27 mouse cellular contexts compared by ENCODE assay signal in the genomic region with DNA sequence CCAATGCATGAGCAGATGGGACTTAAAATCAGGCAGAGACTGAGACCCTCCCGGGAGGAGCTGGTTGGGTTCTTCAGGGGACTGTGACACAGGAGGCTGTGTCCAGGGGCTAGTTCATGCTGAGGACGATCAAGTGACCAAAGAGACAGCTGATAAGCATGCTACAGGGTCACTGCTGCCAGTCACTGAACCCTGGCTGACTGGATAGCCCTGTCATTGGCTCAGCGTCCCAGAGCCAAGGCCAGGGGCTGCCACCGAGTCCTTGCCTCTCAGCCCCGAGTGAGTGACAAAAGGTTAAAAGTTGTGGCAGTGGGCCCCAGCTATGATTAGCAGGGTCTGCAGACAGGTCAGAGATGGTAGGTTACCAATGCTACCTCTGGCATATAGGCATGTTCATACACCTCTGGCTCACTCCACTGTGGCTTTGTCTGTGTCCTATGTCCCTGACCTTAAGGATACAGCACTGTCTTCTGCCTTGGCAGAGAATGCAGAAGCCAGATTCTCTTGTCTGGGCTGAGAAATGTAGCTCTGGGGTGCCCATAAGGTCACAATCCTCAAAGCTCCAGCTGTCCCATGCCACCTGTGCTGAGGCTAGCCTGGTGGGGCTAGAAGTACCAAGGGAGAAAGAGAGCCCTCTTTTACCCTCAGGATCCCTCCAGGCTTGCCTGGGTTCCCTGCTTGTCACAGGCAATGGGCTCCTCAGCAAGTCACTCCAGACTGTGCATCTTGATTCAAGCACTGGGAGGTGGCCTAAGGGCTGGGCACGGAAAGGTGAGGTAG. TPM values are rescaled to one million over a fixed set of nuclear protein-coding genes. Genes with fewer than 3 reads are reported as not detected.
DNase-seq lines count a peak whose midpoint lies in the region; TF ChIP-seq lines count a peak whose summit lies in the region.
"Had no signal": no experiment of that assay in that cellular context is flagged by ENCODE, and none has a peak within 500 bp of the region (broad histone marks: within the 10 kb centered on the region; RNA-seq: fewer than 3 reads in every experiment).

No protein-coding gene starts in this region.

- no peak overlapping the region for H3ac ChIP-seq in myocyte (ENCODE audit: control insufficient read depth, insufficient read length)

- H3K79me2 ChIP-seq in myocyte (ENCODE audit: control insufficient read depth, insufficient read depth) = no peaks in the 10 kb centered on the region

- no peak for TF ChIP-seq POLR2A in myocyte (IDR thresholded peaks at IDR 0.05; ENCODE audit: insufficient read length, low read depth)

- DNase-seq in adrenal gland, adult (ENCODE audit: inconsistent age in 2 of 2, low spot score in 1 of 2) = peak; percentile 81 to 90
- no peak for DNase-seq in adrenal gland, postnatal 4 days (ENCODE audit: low spot score in 2 of 2)
- DNase-seq in adrenal gland, adult 8-10 months = peak; percentile 69
- DNase-seq in adrenal gland, postnatal 25 days = peak; percentile 58
- no peak for DNase-seq in testis, postnatal 14 days (ENCODE audit: low spot score)
- no peak for DNase-seq in layer of hippocampus, adult 9-10 months (ENCODE audit: low spot score)
- no peak for DNase-seq in B cell, adult 2 months
- DNase-seq: cerebellum, adult 18-20 months; cerebellum, adult 9-10 months; cerebellum, postnatal 14 days; gastrocnemius, postnatal 25 days; heart, postnatal 10 days; heart, postnatal 4 days had no signal

- H3K27me3 ChIP-seq in myocyte (ENCODE audit: control insufficient read depth, insufficient read depth, insufficient read length) = no peaks in the 10 kb centered on the region
- H3K27me3 ChIP-seq: heart, embryonic 12.5 days; heart, embryonic 15.5 days had no signal

- peak overlapping the region; percentile 76 for H3K4me2 ChIP-seq in myocyte (ENCODE audit: low read depth)
- H3K4me2 ChIP-seq: forebrain, embryonic 13.5 days; heart, embryonic 12.5 days; heart, embryonic 15.5 days; hindbrain, embryonic 14.5 days had no signal

- no peaks in the 10 kb centered on the region for H3K36me3 ChIP-seq in myocyte (ENCODE audit: control insufficient read depth, insufficient read depth)
- H3K36me3 ChIP-seq: heart, embryonic 15.5 days had no signal

- peak overlapping the region; percentile 33 for H3K4me3 ChIP-seq in myocyte
- H3K4me3 ChIP-seq: forebrain, embryonic 10.5 days; forebrain, embryonic 13.5 days; heart, embryonic 12.5 days; heart, embryonic 15.5 days had no signal

TF ChIP-seq in myocyte, 11 proteins besides CTCF, POLR2A, EP300 and RAD21:
- peak in 2 of 3 experiments; percentile 67 to 73 for TF ChIP-seq MYOD1 (IDR thresholded peaks at IDR 0.05; ENCODE audit: control insufficient read depth in 1 of 3, insufficient read length in 2 of 3, low read depth in 2 of 3)
- TF ChIP-seq TCF3 (IDR thresholded peaks at IDR 0.05; ENCODE audit: insufficient read length, low read depth) = peak; percentile 35
- no peak for TF ChIP-seq MAX (IDR thresholded peaks at IDR 0.05; ENCODE audit: low read depth)
- TF ChIP-seq E2F4 (IDR thresholded peaks at IDR 0.05; ENCODE audit: insufficient read depth) = no peak
- no peak for TF ChIP-seq CEBPB (IDR thresholded peaks at IDR 0.05; ENCODE audit: insufficient read depth, poor library complexity, severe bottlenecking)
- TF ChIP-seq REST (IDR thresholded peaks at IDR 0.05; ENCODE audit: insufficient read depth, insufficient read length) = no peak
- no peak for TF ChIP-seq POLR2AphosphoS2 (IDR thresholded peaks at IDR 0.05; ENCODE audit: insufficient read length, low read depth)
- peak; percentile 56 for TF ChIP-seq TCF12 (IDR thresholded peaks at IDR 0.05; ENCODE audit: insufficient read depth, poor library complexity, severe bottlenecking)
- TF ChIP-seq SRF (IDR thresholded peaks at IDR 0.05; ENCODE audit: control insufficient read depth, insufficient read length, low read depth) = no peak
- TF ChIP-seq USF1 (IDR thresholded peaks at IDR 0.05; ENCODE audit: low read depth) = no peak
- TF ChIP-seq MYOG (IDR thresholded peaks at IDR 0.05; ENCODE audit: control insufficient read depth in 1 of 3, insufficient read depth in 1 of 3, insufficient read length in 2 of 3, low read depth in 2 of 3) = peak; percentile 44 to 89 (median 50)
TF ChIP-seq in myocyte: peak in this region for 4.

RNA-seq across cellular contexts. Expression of a gene that starts 21.8 kb away (rescaled TPM):
- not detected for total RNA-seq in adrenal gland, postnatal 4 days (2021)
- total RNA-seq in adrenal gland, adult 8-10 months (2022) = not detected
- total RNA-seq in adrenal gland, postnatal 25 days (2021) = not detected in 2 replicates
- 0.55 TPM for polyA plus RNA-seq in myocyte (2012; fragmentation: generic; extraction: Trizol)
- total RNA-seq: gastrocnemius, postnatal 25 days; heart, adult 18-20 months; heart, postnatal 10 days; heart, postnatal 4 days; MEL had no signal
- polyA plus RNA-seq: embryonic facial prominence, embryonic 11.5 days; forebrain, embryonic 10.5 days; forebrain, embryonic 13.5 days; forebrain, embryonic 16.5 days; gonadal fat pad, adult 2 months; heart, embryonic 12.5 days; heart, embryonic 15.5 days; hindbrain, embryonic 11.5 days; hindbrain, embryonic 14.5 days; intestine, embryonic 14.5 days; intestine, postnatal 0 days had no signal

RNA-seq across cellular contexts. Expression of a gene that starts 32.9 kb away (rescaled TPM):
- total RNA-seq in adrenal gland, postnatal 4 days (2021) = 10 to 100 TPM; 51.5 to 51.8 TPM
- 10 to 100 TPM; 61.7 to 64.9 (median 62.9) TPM for total RNA-seq in adrenal gland, adult 8-10 months (2022)
- total RNA-seq in adrenal gland, postnatal 25 days (2021) = 57.9 and 63.3 TPM in 2 replicates
- polyA plus RNA-seq in myocyte (2012; fragmentation: generic; extraction: Trizol) = 95.7 TPM

RNA-seq across cellular contexts. Expression of a gene that starts 33.1 kb away (rescaled TPM):
- total RNA-seq in adrenal gland, postnatal 4 days (2021) = 10 to 100 TPM; 11.9 to 13.9 TPM
- 10 to 100 TPM in 2 of 4 experiments, 1 to 10 TPM in 2; 6.4 to 11.6 (median 9.1) TPM for total RNA-seq in adrenal gland, adult 8-10 months (2022)
- 6.2 and 7.3 TPM in 2 replicates for total RNA-seq in adrenal gland, postnatal 25 days (2021)
- polyA plus RNA-seq in myocyte (2012; fragmentation: generic; extraction: Trizol) = 17.6 TPM

RNA-seq across cellular contexts. Expression of a gene that starts 54.5 kb away (rescaled TPM):
- total RNA-seq in adrenal gland, postnatal 4 days (2021) = 10 to 100 TPM; 11.3 to 12.0 TPM
- 10 to 100 TPM; 10.9 to 21.7 (median 15.3) TPM for total RNA-seq in adrenal gland, adult 8-10 months (2022)
- 12.2 and 14.1 TPM in 2 replicates for total RNA-seq in adrenal gland, postnatal 25 days (2021)
- 29.5 TPM for polyA plus RNA-seq in myocyte (2012; fragmentation: generic; extraction: Trizol)

Comparison
In these comparisons a context has a peak if more than half of its experiments do, and no peak if none do; other contexts are left out.
1. DNase-seq: peak in adrenal gland, adult (2 of 2), adrenal gland, adult 8-10 months (single experiment) and adrenal gland, postnatal 25 days (single experiment); none in adrenal gland, postnatal 4 days (0 of 2), testis, postnatal 14 days (single experiment), layer of hippocampus, adult 9-10 months (single experiment) and B cell, adult 2 months (0 of 2).